Mouse (Mus musculus) forebrain, embryonic 10.5 days (tissue): ENCODE data around the gene Rin2. TPM values are rescaled to one million over a fixed set of nuclear protein-coding genes. Genes with fewer than 3 reads are reported as not detected.

Experiments
- microRNA-seq: library from miRNA; unstranded; fragments of <30 nt; microRNA quantifications from one replicate; pipeline ENCODE4, GENCODE M21; 2017
- polyA plus RNA-seq: library from polyadenylated mRNA; unstranded; fragments of >200 nt; fragmentation: Nextera tagmentation; extraction: Ambion mirVana; gene quantifications from 2 replicates; pipeline ENCODE4 v1.2.1, GENCODE M21; 2016

Gene Rin2
- polyA plus RNA-seq, 1 experiment from 2014 or later, result 10.1 TPM

Small RNAs within 50 kb of the gene (microRNA-seq; reads per million reads assigned to microRNA genes)
- not detected for gene Gm25026

Other genes with a start within 250 kb of the Rin2 start
- gene Naa20, start 226.9 kb downstream of the Rin2 start, polyA plus RNA-seq, result 155 and 167 TPM in 2 replicates